Mouse (Mus musculus): ENCODE measurements around the gene Exoc2. TPM values are rescaled to one million over a fixed set of nuclear protein-coding genes. Genes with fewer than 3 reads are reported as not detected.

Exoc2 gene
- polyA plus RNA-seq, 1 experiment from 2014 or later, result 32.0 TPM

DNA sequence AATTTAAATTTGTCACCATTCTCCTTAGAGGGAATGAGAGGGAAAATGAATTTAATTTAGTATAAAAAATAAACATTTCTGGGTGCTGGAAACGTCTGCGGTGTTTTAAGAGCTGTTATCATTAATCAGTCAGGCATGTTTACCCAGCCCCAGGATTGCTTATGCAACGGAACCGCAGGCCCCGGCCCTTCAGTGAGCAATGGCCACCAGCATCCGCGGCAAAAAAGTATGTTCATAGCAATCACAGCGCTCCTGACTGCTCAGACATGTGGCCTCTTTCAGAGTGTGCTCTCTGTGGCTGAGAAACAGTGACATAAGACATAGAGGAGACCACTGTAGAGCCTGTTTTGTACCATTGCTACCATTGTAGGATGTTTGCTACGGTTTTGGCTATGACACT is 16.3 kb upstream of the Exoc2 start:
- WGBS, result 71% methylated on average over 9 of the region's 9 CpGs
- Histone ChIP-seq H3K27me3 (peaks cover 38% of the 10 kb centered on the region), H3K36me3 (no peaks in the 10 kb centered on the region), H3K4me3 (no peak overlapping the region), H3K4me1 (peaks cover 9% of the 10 kb centered on the region), H3K4me2 (no peak overlapping the region), H3K9ac (no peak overlapping the region), H3K9me3 (no peaks in the 10 kb centered on the region), H3K27ac (no peak overlapping the region)
- ATAC-seq (ENCODE audit: insufficient number of reproducible peaks, insufficient read depth, low FRiP score, low TSS enrichment, low read depth), result 0 out of 2 replicates have a peak, but pooled peaks have one; percentile 37

DNA sequence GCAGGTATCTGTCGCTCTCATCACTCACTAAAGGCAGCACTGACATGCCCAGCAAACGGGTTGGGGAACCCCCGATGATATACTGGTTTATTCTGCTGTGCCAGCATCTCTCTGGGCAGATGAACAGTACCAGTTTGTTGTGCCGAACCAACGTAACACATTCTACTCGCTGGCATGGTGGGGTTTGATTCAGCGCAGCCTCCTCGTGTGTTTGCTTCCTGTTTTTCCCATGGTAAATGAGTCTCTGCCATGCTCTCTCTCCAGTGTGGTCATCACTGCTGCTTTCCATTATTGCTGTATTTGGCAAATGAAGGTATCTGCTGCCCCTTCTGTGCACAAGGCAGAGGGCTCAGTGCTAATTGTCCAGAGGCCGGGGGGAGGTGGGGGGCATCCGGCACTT is 15.8 kb upstream of the Exoc2 start:
- no peak overlapping the region for H3K9ac ChIP-seq
- H3K4me3 ChIP-seq, result no peak overlapping the region
- peaks cover 11% of the 10 kb centered on the region for H3K4me1 ChIP-seq
- H3K4me2 ChIP-seq, result no peak overlapping the region
- WGBS, result 83% methylated on average over 10 of the region's 10 CpGs
- H3K27ac ChIP-seq, result no peak overlapping the region
- H3K36me3 ChIP-seq, result no peaks in the 10 kb centered on the region
- no peaks in the 10 kb centered on the region for H3K9me3 ChIP-seq
- ATAC-seq (ENCODE audit: insufficient number of reproducible peaks, insufficient read depth, low FRiP score, low TSS enrichment, low read depth), result no peak
- peaks cover 38% of the 10 kb centered on the region for H3K27me3 ChIP-seq

DNA sequence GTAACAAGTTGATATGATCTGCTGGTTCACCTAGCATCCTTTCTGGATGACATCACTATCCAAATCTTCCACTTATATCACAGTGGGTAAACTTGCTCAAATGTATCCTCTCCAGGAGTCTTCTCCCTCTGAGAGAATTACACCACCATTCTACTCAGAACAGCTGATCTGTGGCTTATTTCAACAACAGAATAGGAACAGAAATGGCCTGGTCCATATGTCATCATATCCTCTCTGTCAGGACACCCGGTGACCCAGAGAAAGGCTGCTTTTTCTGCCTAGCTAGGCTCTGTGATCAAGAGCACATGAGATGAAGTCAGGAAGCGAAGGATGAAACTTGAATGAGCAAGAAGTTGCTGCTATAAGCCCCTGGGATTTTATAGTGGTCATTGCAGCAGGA is 13.8 kb upstream of the Exoc2 start:
- H3K9me3 ChIP-seq, result no peaks in the 10 kb centered on the region
- H3K27ac ChIP-seq, result no peak overlapping the region
- no peak overlapping the region for H3K9ac ChIP-seq
- H3K36me3 ChIP-seq, result no peaks in the 10 kb centered on the region
- no peak overlapping the region for H3K4me2 ChIP-seq
- peaks cover 11% of the 10 kb centered on the region for H3K4me1 ChIP-seq
- H3K27me3 ChIP-seq, result peaks cover 38% of the 10 kb centered on the region
- 84% methylated on average over 2 of the region's 2 CpGs for WGBS
- no peak for ATAC-seq (ENCODE audit: insufficient number of reproducible peaks, insufficient read depth, low FRiP score, low TSS enrichment, low read depth)
- no peak overlapping the region for H3K4me3 ChIP-seq

DNA sequence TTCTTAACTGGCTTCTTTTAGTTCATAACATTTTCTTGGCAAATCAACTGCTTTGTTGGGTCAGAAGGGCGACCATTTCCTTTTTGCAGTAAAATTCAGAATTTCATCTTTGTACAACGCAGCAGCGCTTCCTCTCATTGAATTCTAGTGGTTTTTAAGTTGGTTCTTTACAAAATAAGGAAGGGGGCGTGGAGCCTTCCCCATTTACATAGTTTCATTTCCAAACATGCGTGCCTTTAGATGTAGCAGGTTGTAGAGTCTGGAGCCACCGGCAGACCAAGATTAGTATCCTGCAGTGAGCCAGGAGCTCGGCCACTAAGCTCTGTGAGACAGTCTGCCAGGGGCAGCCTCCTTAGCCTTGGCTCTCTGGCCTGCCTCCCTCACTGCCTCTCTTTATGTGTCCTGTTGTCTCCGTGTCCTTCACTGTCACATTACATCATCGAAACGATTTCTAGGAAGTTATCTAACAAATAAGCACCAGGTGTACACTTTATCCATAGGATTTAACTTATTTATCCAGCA is 13.1 kb upstream of the Exoc2 start:
- Histone ChIP-seq H3K4me3 (no peak overlapping the region), H3K9me3 (no peaks in the 10 kb centered on the region), H3K27me3 (peaks cover 36% of the 10 kb centered on the region), H3K36me3 (no peaks in the 10 kb centered on the region), H3K4me1 (peaks cover 11% of the 10 kb centered on the region), H3K4me2 (no peak overlapping the region), H3K9ac (no peak overlapping the region), H3K27ac (no peak overlapping the region)
- 61% methylated on average over 10 of the region's 10 CpGs for WGBS
- no peak for ATAC-seq (ENCODE audit: insufficient number of reproducible peaks, insufficient read depth, low FRiP score, low TSS enrichment, low read depth)

DNA sequence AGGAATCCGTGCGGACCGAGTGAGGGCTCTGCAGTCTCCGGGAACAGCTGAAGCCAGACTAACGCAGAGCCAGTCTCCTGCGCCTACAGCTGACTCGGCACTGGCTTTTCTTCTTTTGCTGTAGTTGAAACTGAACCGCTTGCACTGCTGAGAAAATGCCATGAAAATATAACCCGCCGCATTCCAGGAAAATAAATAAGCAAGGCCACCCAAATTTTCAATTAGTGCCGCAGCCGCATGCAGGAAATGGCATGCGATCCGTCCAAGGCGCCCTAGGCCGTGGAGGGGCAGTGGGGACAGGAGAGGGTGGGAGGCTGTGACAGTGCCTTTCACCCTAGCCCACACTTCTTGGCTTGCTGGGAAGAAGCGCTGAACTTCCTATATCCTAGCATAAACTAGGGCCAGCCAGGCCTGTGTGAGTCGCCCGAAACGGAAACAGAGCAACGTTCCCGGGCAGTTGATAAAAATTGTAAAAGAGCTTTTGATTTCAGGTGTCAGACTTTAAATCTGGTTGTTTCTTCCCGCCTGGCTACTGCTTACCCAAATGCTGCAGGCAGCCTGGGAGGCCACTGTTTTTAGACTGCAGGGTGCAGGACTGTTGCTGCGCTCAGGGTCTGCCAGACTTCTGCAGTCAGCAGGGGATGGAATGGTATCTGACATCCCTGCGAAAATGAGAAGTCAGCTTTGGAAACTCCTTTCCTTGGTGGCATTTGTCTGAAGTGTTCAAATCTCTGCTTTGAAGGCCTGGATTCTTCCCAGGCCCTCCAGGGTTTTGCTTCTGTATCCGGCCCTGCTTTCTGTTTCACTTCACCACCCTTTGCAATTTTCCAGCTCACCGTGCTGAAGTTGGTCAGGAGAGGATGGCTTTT is 11.9 kb upstream of the Exoc2 start:
- ATAC-seq (ENCODE audit: insufficient number of reproducible peaks, insufficient read depth, low FRiP score, low TSS enrichment, low read depth), result no peak
- Histone ChIP-seq H3K9ac (peak overlapping the region; percentile 67), H3K9me3 (no peaks in the 10 kb centered on the region), H3K4me2 (peak overlapping the region; percentile 78), H3K4me1 (peaks cover 11% of the 10 kb centered on the region), H3K4me3 (peak overlapping the region; percentile 41), H3K36me3 (no peaks in the 10 kb centered on the region), H3K27ac (peak overlapping the region; percentile 64), H3K27me3 (peaks cover 30% of the 10 kb centered on the region)
- 10% methylated on average over 27 of the region's 27 CpGs for WGBS

DNA sequence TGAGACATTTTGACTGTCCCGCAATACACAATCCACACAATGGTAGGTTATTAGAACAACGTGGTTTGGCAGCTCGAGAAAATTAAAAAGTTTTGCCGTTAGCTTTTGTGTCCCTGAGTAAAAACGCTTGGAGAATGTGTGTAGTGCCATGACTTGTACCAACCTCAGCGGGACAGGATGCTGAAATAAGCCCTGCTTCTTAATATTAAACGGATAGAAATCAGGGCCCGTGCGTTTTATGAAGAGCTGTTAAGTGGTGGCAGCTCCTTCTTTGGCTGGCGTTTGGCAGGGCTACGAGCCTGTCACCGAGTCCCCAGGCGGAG is 11.3 kb upstream of the Exoc2 start:
- Histone ChIP-seq H3K9me3 (no peaks in the 10 kb centered on the region), H3K4me3 (peak overlapping the region; percentile 41), H3K36me3 (no peaks in the 10 kb centered on the region), H3K4me2 (peak overlapping the region; percentile 78), H3K9ac (peak overlapping the region; percentile 67), H3K4me1 (peaks cover 11% of the 10 kb centered on the region), H3K27me3 (peaks cover 30% of the 10 kb centered on the region), H3K27ac (peak overlapping the region; percentile 64)
- WGBS, result 11% methylated on average over 13 of the region's 13 CpGs
- no peak for ATAC-seq (ENCODE audit: insufficient number of reproducible peaks, insufficient read depth, low FRiP score, low TSS enrichment, low read depth)

DNA sequence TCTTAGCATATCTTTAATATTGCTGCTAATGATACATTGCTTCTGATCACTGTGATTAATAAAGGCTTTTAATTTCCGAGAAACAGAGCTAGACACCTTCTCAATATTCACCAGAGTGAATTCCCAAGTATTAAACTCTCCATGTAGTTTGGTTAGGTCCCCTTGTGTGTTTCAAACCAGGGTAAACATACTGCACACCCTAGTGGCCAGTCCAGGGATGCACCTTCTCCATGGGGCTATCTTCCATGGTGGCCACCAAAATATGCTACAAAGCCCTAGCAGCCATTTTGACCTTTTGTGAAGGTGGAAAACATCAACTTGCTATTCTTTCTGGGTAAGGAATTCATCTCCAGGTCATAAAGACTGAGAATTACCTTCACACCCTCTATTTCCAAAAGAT is 7.8 kb upstream of the Exoc2 start:
- Histone ChIP-seq H3K27ac (no peak overlapping the region), H3K27me3 (peaks cover 2% of the 10 kb centered on the region), H3K36me3 (no peaks in the 10 kb centered on the region), H3K9ac (no peak overlapping the region), H3K4me3 (no peak overlapping the region), H3K4me1 (peaks cover 11% of the 10 kb centered on the region), H3K9me3 (no peaks in the 10 kb centered on the region), H3K4me2 (no peak overlapping the region)
- no peak for ATAC-seq (ENCODE audit: insufficient number of reproducible peaks, insufficient read depth, low FRiP score, low TSS enrichment, low read depth)
- 63% methylated on average over 1 of the region's 1 CpGs for WGBS

DNA sequence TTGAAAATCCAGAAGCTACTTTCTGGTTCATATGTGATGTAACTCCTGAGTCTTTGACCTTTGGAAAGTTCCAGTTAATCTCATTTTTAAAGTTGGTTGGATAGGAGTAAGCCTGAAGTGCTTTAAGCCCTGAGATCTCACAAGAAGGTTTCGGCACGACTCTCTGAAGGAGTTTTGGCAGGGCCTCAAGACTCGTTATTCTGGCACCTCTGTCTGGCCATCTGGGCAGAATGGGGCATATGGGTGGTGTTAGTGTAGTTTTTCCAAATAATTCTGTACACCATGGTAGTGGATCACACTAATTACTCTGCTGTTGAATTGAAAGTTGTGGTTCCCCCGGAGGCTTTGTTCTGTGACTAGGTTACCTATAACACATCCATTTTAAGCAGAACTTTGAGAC is 4.3 kb upstream of the Exoc2 start:
- H3K36me3 ChIP-seq, result no peaks in the 10 kb centered on the region
- 65% methylated on average over 4 of the region's 4 CpGs for WGBS

DNA sequence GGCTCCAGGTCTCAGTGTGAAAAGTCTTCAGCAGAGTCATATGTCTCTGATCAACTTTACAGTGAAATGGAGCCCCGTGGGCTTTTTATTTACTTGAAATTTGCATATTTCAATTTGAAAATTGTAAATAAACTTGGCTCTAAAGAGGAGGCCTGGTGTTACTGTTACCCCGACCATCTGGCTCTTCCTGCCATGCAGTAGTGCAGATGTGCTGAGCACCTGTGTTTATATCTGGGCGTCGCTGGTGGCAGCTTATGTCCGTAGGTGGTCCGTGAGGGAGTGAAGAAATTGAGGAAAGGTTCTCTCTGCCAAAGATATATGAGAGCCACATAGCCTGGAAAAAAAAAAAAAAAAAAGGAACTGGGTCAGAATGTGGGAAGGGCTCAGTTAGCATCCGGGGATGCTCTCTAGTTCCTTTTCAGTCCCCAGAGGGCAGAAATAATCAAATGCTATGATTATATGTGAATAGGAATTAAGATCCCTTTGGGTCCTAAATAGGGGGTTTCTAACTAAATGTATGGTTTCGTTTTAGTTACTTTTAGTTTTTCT is 2.7 kb upstream of the Exoc2 start:
- no peak overlapping the region for H3K27ac ChIP-seq
- no peaks in the 10 kb centered on the region for H3K27me3 ChIP-seq
- no peak overlapping the region for H3K4me3 ChIP-seq
- peaks cover 8% of the 10 kb centered on the region for H3K4me1 ChIP-seq
- H3K36me3 ChIP-seq, result no peaks in the 10 kb centered on the region
- no peak overlapping the region for H3K4me2 ChIP-seq
- H3K9ac ChIP-seq, result no peak overlapping the region
- ATAC-seq (ENCODE audit: insufficient number of reproducible peaks, insufficient read depth, low FRiP score, low TSS enrichment, low read depth), result no peak
- 46% methylated on average over 8 of the region's 8 CpGs for WGBS
- no peaks in the 10 kb centered on the region for H3K9me3 ChIP-seq

More for the DNA sequence above, 4.3 kb upstream of the Exoc2 start:
- H3K9me3 ChIP-seq, result no peaks in the 10 kb centered on the region
- no peak overlapping the region for H3K4me3 ChIP-seq
- H3K27me3 ChIP-seq, result no peaks in the 10 kb centered on the region
- H3K27ac ChIP-seq, result no peak overlapping the region
- H3K4me1 ChIP-seq, result peaks cover 4% of the 10 kb centered on the region; the same call in 1 of the 2 replicates
- no peak overlapping the region for H3K4me2 ChIP-seq
- no peak overlapping the region for H3K9ac ChIP-seq
- ATAC-seq (ENCODE audit: insufficient number of reproducible peaks, insufficient read depth, low FRiP score, low TSS enrichment, low read depth), result no peak

DNA sequence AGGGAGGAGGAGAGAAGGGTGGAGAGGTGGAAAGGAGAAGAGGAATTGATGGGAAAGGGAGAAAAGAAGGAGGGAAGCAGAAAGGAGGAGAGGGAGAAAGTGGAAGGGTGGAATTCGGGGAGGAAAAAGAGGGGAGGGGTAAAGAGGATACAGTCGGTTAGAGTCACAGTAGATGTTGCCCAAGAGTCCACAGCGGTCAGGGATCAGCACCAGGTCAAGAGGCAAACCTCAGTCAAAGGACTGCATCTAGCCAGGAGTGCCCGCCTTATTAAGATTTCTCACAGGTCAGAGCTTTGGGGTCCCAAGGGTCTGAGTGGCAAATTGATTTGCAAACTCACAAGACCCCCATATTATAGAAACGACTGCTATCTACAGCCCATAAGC is 346 bp upstream of the Exoc2 start:
- Histone ChIP-seq H3K9ac (peak overlapping the region; percentile 92), H3K4me1 (peaks cover 10% of the 10 kb centered on the region), H3K9me3 (no peaks in the 10 kb centered on the region), H3K4me3 (peak overlapping the region; percentile 91), H3K4me2 (peak overlapping the region; percentile 68), H3K27me3 (no peaks in the 10 kb centered on the region), H3K27ac (no peak overlapping the region), H3K36me3 (no peaks in the 10 kb centered on the region)
- 18% methylated on average over 5 of the region's 5 CpGs for WGBS
- ATAC-seq (ENCODE audit: insufficient number of reproducible peaks, insufficient read depth, low FRiP score, low TSS enrichment, low read depth), result 0 out of 2 replicates have a peak, but pooled peaks have one; percentile 33

DNA sequence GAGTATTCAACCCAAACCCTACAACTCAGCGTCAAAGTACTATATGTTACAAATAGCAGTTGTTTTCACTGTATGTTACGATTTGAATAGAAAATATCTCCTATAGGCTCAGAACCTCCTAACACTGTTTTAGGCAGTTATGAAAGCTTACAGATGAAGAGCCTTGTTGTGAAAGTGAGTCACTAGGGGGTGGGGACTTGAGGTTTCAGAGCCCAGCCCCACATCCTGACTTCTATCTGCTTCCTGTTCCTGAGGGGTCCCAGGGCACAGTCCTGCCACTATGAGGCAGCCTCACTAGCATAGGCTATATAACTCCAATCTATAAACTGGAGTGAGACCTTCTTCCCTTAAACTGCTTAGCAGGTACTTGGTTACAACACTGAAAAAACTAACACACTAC is 1.8 kb downstream of the Exoc2 start:
- no peak for ATAC-seq (ENCODE audit: insufficient number of reproducible peaks, insufficient read depth, low FRiP score, low TSS enrichment, low read depth)
- no peak overlapping the region for H3K4me3 ChIP-seq
- WGBS, result 92% methylated on average over 2 of the region's 2 CpGs
- H3K36me3 ChIP-seq, result no peaks in the 10 kb centered on the region
- no peak overlapping the region for H3K27ac ChIP-seq
- H3K9ac ChIP-seq, result no peak overlapping the region
- H3K4me2 ChIP-seq, result no peak overlapping the region
- peaks cover 10% of the 10 kb centered on the region for H3K4me1 ChIP-seq
- H3K27me3 ChIP-seq, result no peaks in the 10 kb centered on the region
- H3K9me3 ChIP-seq, result no peaks in the 10 kb centered on the region

DNA sequence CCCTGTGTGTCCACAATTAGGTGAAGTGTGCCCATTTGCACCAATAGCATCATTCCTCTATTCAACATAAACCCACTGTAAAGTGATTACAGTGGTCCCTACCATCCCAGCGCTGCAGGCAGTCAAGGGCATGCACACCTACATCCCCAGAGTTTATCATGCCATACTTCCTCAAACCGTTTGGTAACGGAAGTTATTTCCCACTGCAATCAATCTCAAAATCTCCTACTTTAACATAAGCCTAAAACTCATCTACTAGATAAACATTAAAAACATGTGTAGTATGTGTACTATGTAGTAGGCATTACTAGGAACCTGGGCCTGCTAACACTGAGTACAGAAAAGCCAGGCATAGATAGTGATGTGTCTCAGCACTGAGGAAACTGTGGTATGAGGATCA is 2.8 kb downstream of the Exoc2 start:
- no peak for ATAC-seq (ENCODE audit: insufficient number of reproducible peaks, insufficient read depth, low FRiP score, low TSS enrichment, low read depth)
- WGBS, result 84% methylated on average over 3 of the region's 3 CpGs
- no peak overlapping the region for H3K9ac ChIP-seq
- no peaks in the 10 kb centered on the region for H3K36me3 ChIP-seq
- no peak overlapping the region for H3K4me3 ChIP-seq
- no peak overlapping the region for H3K27ac ChIP-seq
- H3K4me2 ChIP-seq, result no peak overlapping the region
- H3K9me3 ChIP-seq, result no peaks in the 10 kb centered on the region
- no peaks in the 10 kb centered on the region for H3K27me3 ChIP-seq
- H3K4me1 ChIP-seq, result peaks cover 17% of the 10 kb centered on the region

Data from embryonic facial prominence, embryonic 13.5 days (tissue).